Mouse (Mus musculus) C2C12 (cell line): Measurements from ENCODE around the gene Nop2. TPM values are rescaled to one million over a fixed set of nuclear protein-coding genes. Genes with fewer than 3 reads are reported as not detected.

Experiments used
- H3K27me3 ChIP-seq: one replicate; pipeline ENCODE4 v1.6.1; 2011; ENCODE audit not compliant: control insufficient read depth, insufficient read depth, insufficient read length
- H3K36me3 ChIP-seq: one replicate; pipeline ENCODE4 v1.6.1; 2011; ENCODE audit not compliant: control insufficient read depth, insufficient read depth
- H3K4me3 ChIP-seq: one replicate; pipeline ENCODE4 v1.5.1; 2011; ENCODE audit warnings: mild to moderate bottlenecking, control low read depth; ENCODE audit not compliant: poor library complexity, insufficient read depth, severe bottlenecking
- H3K79me2 ChIP-seq: one replicate; pipeline ENCODE4 v1.6.1; 2011; ENCODE audit not compliant: control insufficient read depth, insufficient read depth
- H3K79me3 ChIP-seq: one replicate; pipeline ENCODE4 v1.6.1; 2011; ENCODE audit warnings: low read depth, control low read depth
- H3ac ChIP-seq: one replicate; pipeline ENCODE3; 2011; ENCODE audit warnings: low read depth; ENCODE audit not compliant: control insufficient read depth, insufficient read length
- CEBPB ChIP-seq: IDR thresholded peaks from one replicate; pipeline ENCODE4 v1.6.1; 2011; ENCODE audit warnings: low read depth, mild to moderate bottlenecking, control low read depth, moderate library complexity
- CTCF ChIP-seq: IDR thresholded peaks from one replicate; pipeline ENCODE4 v1.5.1; 2011; ENCODE audit not compliant: control insufficient read depth, insufficient read depth, insufficient read length
- FOSL1 ChIP-seq: IDR thresholded peaks from one replicate; pipeline ENCODE4 v1.8.0; 2011; ENCODE audit warnings: mild to moderate bottlenecking, low read length; ENCODE audit not compliant: poor library complexity, insufficient read depth, severe bottlenecking
- MAX ChIP-seq: IDR thresholded peaks from one replicate; pipeline ENCODE4 v1.6.1; 2011; ENCODE audit warnings: mild to moderate bottlenecking, control low read depth
- MYOD1 ChIP-seq: IDR thresholded peaks from one replicate; pipeline ENCODE4 v1.6.1; 2011; ENCODE audit warnings: low read depth; ENCODE audit not compliant: control insufficient read depth, insufficient read length
- MYOG ChIP-seq: IDR thresholded peaks from one replicate; pipeline ENCODE4 v1.6.1; 2011; ENCODE audit not compliant: control insufficient read depth, insufficient read length; ENCODE audit errors: extremely low read depth
- USF1 ChIP-seq: IDR thresholded peaks from one replicate; pipeline ENCODE4 v1.6.1; 2011; ENCODE audit warnings: low read depth, mild to moderate bottlenecking, control low read depth, moderate library complexity
- polyA plus RNA-seq: library from polyadenylated mRNA; unstranded; fragments of >200 nt; fragmentation: generic; extraction: Trizol; gene quantifications from one replicate; pipeline ENCODE4 v1.2.1, GENCODE M21; 2012; ENCODE audit warnings: missing spikeins

Gene Nop2
- polyA plus RNA-seq, 1 experiment: 132 TPM

DNA sequence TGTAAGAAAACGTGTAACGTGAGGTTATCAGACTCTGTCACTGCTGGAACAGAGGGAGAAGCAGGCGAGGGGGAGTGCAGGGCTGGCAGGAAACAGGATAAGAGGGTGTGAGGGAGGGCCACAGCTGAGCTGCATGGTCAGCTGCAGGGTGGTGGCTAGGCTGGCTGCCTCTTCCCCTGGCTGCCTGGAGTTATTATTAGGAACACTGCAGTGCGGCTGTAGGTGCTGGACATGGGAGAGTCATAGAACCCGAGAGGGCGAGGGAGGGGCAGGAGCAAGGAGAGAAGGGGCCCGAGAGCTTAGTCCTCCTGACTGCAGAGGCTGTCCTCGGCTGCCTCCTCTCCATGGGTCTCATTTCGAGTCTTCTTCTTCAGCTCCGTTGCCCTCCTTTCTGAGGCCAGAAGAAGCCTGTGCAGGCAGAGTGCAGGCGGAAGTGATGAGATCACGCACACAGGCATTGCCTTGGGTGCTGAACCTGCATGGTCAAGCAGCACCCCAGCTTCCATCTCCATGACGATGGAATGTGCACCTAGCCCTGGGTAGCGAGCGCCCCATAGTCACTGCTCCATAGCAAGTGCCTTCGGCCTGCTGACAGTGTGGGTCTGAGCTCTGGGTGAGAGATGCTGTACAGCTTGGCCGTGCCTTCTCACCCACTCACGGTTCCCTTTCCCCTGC is 16.7 kb downstream of the Nop2 start:
- Histone ChIP-seq H3K4me3 (no peak overlapping the region), H3ac (peak overlapping the region; percentile 55), H3K36me3 (peaks cover 20% of the 10 kb centered on the region), H3K79me3 (peaks cover 10% of the 10 kb centered on the region), H3K27me3 (no peaks in the 10 kb centered on the region), H3K79me2 (peaks cover 34% of the 10 kb centered on the region)
- TF ChIP-seq CEBPB (no peak), MYOD1 (peak; percentile 54)

DNA sequence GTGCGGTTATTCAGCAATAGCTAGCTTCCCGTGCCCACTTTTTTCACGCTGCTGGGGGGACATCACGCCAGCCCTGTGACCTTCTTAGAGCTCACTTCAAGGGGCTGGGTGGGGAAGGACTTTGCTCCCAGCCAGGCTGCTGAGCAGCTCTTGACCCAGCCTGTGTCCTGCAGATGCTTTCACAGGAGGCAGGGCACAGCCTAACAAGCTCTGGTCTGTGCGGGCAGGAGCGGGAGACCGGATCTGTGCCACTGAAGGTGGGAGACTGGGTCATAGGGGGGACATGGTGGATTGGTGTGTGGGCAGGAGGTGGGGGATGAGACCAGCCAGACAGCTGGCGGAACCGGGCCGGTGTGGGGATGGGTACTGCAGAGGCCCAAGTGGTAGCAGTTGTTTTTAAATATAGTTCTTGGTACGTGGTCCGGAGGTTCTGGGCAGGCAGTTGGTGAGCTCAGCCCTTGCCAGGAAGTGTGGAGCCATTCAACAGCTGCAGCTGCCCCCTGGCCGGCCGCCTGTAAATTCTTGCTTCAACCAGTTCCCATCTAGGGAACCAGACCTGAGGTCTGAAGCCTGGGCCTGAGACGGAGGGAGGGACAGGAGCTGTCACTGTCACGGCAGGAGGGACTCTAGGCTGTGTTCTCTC is 17.3 kb downstream of the Nop2 start:
- Histone ChIP-seq H3K27me3 (no peaks in the 10 kb centered on the region), H3K36me3 (peaks cover 18% of the 10 kb centered on the region), H3K79me3 (peaks cover 10% of the 10 kb centered on the region), H3K4me3 (peak overlapping the region; percentile 7), H3K79me2 (peaks cover 34% of the 10 kb centered on the region), H3ac (peak overlapping the region; percentile 55)
- TF ChIP-seq MYOD1 (peak; percentile 41), CEBPB (no peak), MAX (no peak)

DNA sequence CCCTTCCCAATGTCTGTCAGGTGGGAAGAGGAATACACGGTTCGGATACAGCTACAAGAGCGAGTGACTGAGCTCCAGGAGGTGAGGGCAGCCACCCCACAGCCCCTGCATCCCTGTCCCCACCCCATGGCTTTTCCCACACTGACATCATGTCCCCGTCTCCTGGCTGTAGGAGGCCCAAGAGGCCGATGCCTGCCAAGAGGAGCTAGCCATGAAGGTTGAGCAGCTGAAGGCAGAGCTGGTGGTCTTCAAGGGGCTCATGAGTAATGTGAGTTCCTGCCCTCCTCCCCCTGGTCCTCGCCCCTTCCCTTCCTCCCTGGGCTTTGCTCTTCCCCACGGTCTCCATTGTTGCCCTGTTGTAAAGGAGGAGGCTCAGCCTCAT is 17.9 kb downstream of the Nop2 start:
- Histone ChIP-seq H3ac (no peak overlapping the region), H3K79me2 (peaks cover 34% of the 10 kb centered on the region), H3K79me3 (peaks cover 10% of the 10 kb centered on the region), H3K36me3 (peaks cover 16% of the 10 kb centered on the region), H3K4me3 (no peak overlapping the region), H3K27me3 (no peaks in the 10 kb centered on the region)
- TF ChIP-seq CEBPB: no peak
- TF ChIP-seq USF1: no peak
- TF ChIP-seq MYOD1: no peak
- no peak for TF ChIP-seq MYOG
- TF ChIP-seq FOSL1: no peak
- no peak for TF ChIP-seq CTCF
- no peak for TF ChIP-seq MAX

DNA sequence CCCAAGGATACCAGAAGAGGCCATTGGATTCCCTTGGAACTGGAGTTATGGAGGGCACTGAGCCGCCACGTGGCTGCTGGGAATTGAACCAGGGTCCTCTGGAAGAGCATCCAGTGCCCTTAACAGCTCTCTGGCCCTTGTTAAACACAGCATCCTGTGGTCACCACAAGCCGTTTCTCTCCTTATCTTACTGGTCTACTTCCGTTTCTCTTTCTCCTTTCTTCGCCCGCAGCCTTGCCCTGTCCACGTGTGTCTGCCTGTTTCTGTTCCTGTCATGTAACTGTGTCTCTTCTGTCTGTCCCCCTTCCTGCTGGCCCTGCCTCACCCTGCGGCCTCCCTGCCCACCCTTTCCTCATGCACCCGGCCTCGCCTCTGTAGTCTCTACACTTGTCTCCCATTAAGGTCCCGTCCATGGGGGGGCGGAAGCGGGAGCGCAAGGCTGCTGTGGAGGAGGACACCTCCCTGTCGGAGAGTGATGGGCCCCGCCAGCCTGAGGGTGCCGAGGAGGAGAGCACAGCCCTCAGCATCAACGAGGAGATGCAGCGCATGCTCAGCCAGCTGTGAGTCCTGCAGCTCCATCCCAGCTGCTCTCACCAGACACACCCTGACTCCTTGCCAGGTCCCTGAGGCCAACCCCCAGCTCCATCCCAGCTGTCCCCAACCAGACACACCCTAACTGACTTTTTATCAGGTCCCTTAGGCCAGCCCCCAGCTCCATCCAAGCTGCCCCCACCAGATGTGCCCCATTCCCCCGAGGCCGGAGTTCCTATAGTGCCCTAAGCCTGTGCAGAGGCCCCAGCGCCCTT is 20.7 kb downstream of the Nop2 start:
- TF ChIP-seq MYOD1: no peak
- no peak for TF ChIP-seq MYOG
- no peak overlapping the region for H3K4me3 ChIP-seq
- H3K36me3 ChIP-seq: peaks cover 23% of the 10 kb centered on the region

DNA sequence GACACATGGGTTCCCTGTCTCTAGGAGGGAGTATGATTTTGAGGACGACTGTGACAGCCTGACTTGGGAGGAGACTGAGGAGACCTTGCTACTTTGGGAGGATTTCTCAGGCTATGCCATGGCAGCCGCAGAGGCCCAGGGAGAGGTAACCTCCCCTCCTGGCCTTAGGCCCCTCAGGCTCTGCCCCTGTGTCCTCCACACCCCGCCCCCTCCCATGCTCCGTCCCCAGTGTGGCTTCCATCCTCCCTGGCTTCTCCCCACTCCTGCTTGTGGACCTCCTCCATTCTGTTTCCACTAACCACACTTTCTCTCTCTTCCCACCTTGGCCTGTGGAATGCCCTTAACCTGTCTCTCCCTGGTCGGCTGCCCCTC is 21.3 kb downstream of the Nop2 start:
- Histone ChIP-seq H3K4me3 (no peak overlapping the region), H3K27me3 (no peaks in the 10 kb centered on the region), H3K79me2 (peaks cover 8% of the 10 kb centered on the region), H3K79me3 (peaks cover under 1% of the 10 kb centered on the region), H3K36me3 (peaks cover 28% of the 10 kb centered on the region), H3ac (no peak overlapping the region)
- TF ChIP-seq CEBPB: no peak
- no peak for TF ChIP-seq MYOG
- no peak for TF ChIP-seq FOSL1
- no peak for TF ChIP-seq MAX
- no peak for TF ChIP-seq USF1
- TF ChIP-seq MYOD1: no peak
- no peak for TF ChIP-seq CTCF

More for the DNA sequence above, 20.7 kb downstream of the Nop2 start:
- no peaks in the 10 kb centered on the region for H3K27me3 ChIP-seq
- H3K79me3 ChIP-seq: peaks cover 2% of the 10 kb centered on the region
- peaks cover 13% of the 10 kb centered on the region for H3K79me2 ChIP-seq
- no peak overlapping the region for H3ac ChIP-seq

DNA sequence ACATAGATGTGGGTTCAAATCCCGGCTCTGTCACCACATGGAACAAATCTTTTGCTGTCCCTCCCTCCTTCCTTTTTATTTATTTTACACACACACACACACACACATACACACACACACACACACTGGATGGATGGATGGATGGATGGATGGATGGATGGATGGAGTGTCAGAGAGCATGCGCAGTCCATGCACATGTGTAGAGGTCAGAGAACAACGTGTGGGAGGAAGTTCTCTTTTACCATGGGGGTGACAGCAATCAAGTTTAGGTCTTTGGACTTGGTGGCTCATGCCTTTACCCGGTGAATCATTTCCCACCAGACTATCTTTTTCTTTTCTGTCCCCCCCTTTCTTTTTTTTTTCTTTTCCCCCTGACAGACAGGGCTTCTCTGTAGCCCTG is 22.0 kb downstream of the Nop2 start:
- peaks cover 32% of the 10 kb centered on the region for H3K36me3 ChIP-seq
- TF ChIP-seq CEBPB (no peak), MYOD1 (no peak), FOSL1 (no peak), MAX (no peak), USF1 (no peak), CTCF (no peak), MYOG (no peak)
- H3K4me3 ChIP-seq: no peak overlapping the region
- no peaks in the 10 kb centered on the region for H3K79me3 ChIP-seq
- peaks cover 4% of the 10 kb centered on the region for H3K79me2 ChIP-seq
- H3K27me3 ChIP-seq: no peaks in the 10 kb centered on the region
- no peak overlapping the region for H3ac ChIP-seq
